Mouse (Mus musculus) adrenal gland, adult 2 months (tissue): ENCODE measurements around the gene Mplkip. TPM values are rescaled to one million over a fixed set of nuclear protein-coding genes. Genes with fewer than 3 reads are reported as not detected.
A peak's percentile ranks its signal among the peaks of the same experiment; 100 is the strongest.

Experiments
- DNase-seq: peaks from one replicate; pipeline ENCODE4 v3.0.0; 2021
- long read RNA-seq: library from polyadenylated mRNA; stranded (forward); transcript quantifications from one replicate; pipeline ENCODE4 v2.0.0, GENCODE M21; 2021
- polyA plus RNA-seq: library from polyadenylated mRNA; depleted of rRNA; stranded (reverse); fragments of >200 nt; gene quantifications from 2 replicates; pipeline ENCODE4 v1.2.3, GENCODE M21; 2012; rRNA removed
- total RNA-seq, 2 experiments: library from RNA; stranded (reverse); gene quantifications; 2 replicates each; pipeline ENCODE4 v1.2.3; 2021

The Mplkip gene
- 10 to 100 TPM; 19.1 to 24.6 TPM for total RNA-seq
- polyA plus RNA-seq, result 22.7 and 24.9 TPM in 2 replicates
- long read RNA-seq, full-length matches to known transcripts, result 19 of 20 reads
- long read RNA-seq, partial matches to known transcripts, result 0 of 20 reads
- long read RNA-seq, other reads (novel, unspliced or antisense), result 1 of 20 reads

- DNase-seq, result peak; percentile 100
Observed at GRCm38 (mm10) chr13:17694911-17695699, at the start of gene Mplkip, which contains the start of gene Sugct. Mplkip (plus strand) TSS chr13:17695192. Sugct (minus strand) TSS chr13:17695553.

- DNase-seq, result no peak
Observed at GRCm38 (mm10) chr13:17667380-17667779, 27.6 kb upstream of the Mplkip start.

- DNase-seq, result no peak
Observed at GRCm38 (mm10) chr13:17671122-17671521, 23.9 kb upstream of the Mplkip start.

- no peak for DNase-seq
Observed at GRCm38 (mm10) chr13:17689461-17689860, 5.5 kb upstream of the Mplkip start.

GRCm38 (mm10) chr13:17690686-17691085 is 4.3 kb upstream of the Mplkip start:
- DNase-seq, result peak; percentile 29

GRCm38 (mm10) chr13:17691436-17691835 is 3.6 kb upstream of the Mplkip start:
- DNase-seq, result no peak

GRCm38 (mm10) chr13:17693816-17694215 is 1.2 kb upstream of the Mplkip start:
- no peak for DNase-seq

GRCm38 (mm10) chr13:17694414-17694813 is 578 bp upstream of the Mplkip start:
- DNase-seq, result no peak

GRCm38 (mm10) chr13:17695898-17696580 is 1.0 kb downstream of the Mplkip start:
- DNase-seq, result no peak

- DNase-seq, result no peak
Observed at GRCm38 (mm10) chr13:17700090-17700715, 5.2 kb downstream of the Mplkip start.

- no peak for DNase-seq
Observed at GRCm38 (mm10) chr13:17701322-17701721, 6.3 kb downstream of the Mplkip start.

GRCm38 (mm10) chr13:17702311-17702710 is 7.3 kb downstream of the Mplkip start:
- DNase-seq, result no peak

GRCm38 (mm10) chr13:17705188-17705826 is 10.3 kb downstream of the Mplkip start:
- DNase-seq, result no peak

GRCm38 (mm10) chr13:17708784-17709311 is 13.9 kb downstream of the Mplkip start:
- no peak for DNase-seq

- no peak for DNase-seq
Observed at GRCm38 (mm10) chr13:17717357-17717756, 22.4 kb downstream of the Mplkip start.

- DNase-seq, result no peak
Observed at GRCm38 (mm10) chr13:17727922-17728321, 32.9 kb downstream of the Mplkip start.

- no peak for DNase-seq
Observed at GRCm38 (mm10) chr13:17728798-17729197, 33.8 kb downstream of the Mplkip start.
